Mouse (Mus musculus): Measurements from ENCODE around the gene Dph1. TPM values are rescaled to one million over a fixed set of nuclear protein-coding genes. Genes with fewer than 3 reads are reported as not detected.
A peak's percentile ranks its signal among the peaks of the same experiment; 100 is the strongest.

The Dph1 gene
- total RNA-seq (2021) = 22.3 and 28.5 TPM in 2 replicates
- long read RNA-seq, experiment 1, transcript Dph1-201 (13 exons, 2,139 nt) = major isoform, 25 of 36 reads
- long read RNA-seq, experiment 1, partial matches to known transcripts = 3 of 36 reads
- long read RNA-seq, experiment 1, other reads (novel, unspliced or antisense) = 8 of 36 reads
- long read RNA-seq, experiment 2, transcript Dph1-201 (13 exons, 2,139 nt) = major isoform, 9 of 13 reads
- long read RNA-seq, experiment 2, partial matches to known transcripts = 3 of 13 reads
- long read RNA-seq, experiment 2, other reads (novel, unspliced or antisense) = 1 of 13 reads

GRCm38 (mm10) chr11:75190905-75191441 is at the start of gene Dph1:
TSS of gene Dph1 (minus strand) at chr11:75191241.
- no peak for DNase-seq

GRCm38 (mm10) chr11:75240158-75240934 is 49.3 kb upstream of the Dph1 start:
- DNase-seq = no peak

GRCm38 (mm10) chr11:75234745-75235144 is 43.7 kb upstream of the Dph1 start:
- DNase-seq = no peak

GRCm38 (mm10) chr11:75232434-75232833 is 41.4 kb upstream of the Dph1 start:
- DNase-seq = peak; percentile 71

GRCm38 (mm10) chr11:75231756-75232155 is 40.7 kb upstream of the Dph1 start:
- peak; percentile 90 for DNase-seq

GRCm38 (mm10) chr11:75230272-75230760 is 39.3 kb upstream of the Dph1 start:
- no peak for DNase-seq

GRCm38 (mm10) chr11:75229289-75229688 is 38.2 kb upstream of the Dph1 start:
- no peak for DNase-seq

- DNase-seq = no peak
Measured at GRCm38 (mm10) chr11:75227632-75228031, 36.6 kb upstream of the Dph1 start.

- no peak for DNase-seq
Measured at GRCm38 (mm10) chr11:75224835-75225234, 33.8 kb upstream of the Dph1 start.

GRCm38 (mm10) chr11:75224062-75224461 is 33.0 kb upstream of the Dph1 start:
- no peak for DNase-seq

GRCm38 (mm10) chr11:75220517-75221145 is 29.6 kb upstream of the Dph1 start:
- DNase-seq = no peak

GRCm38 (mm10) chr11:75220115-75220514 is 29.1 kb upstream of the Dph1 start:
- peak; percentile 78 for DNase-seq

- DNase-seq = no peak
Measured at GRCm38 (mm10) chr11:75214081-75214950, 23.3 kb upstream of the Dph1 start.

- peak; percentile 74 for DNase-seq
Measured at GRCm38 (mm10) chr11:75213372-75214080, 22.5 kb upstream of the Dph1 start.

GRCm38 (mm10) chr11:75212876-75213275 is 21.8 kb upstream of the Dph1 start:
- peak; percentile 56 for DNase-seq

- peak; percentile 68 for DNase-seq
Measured at GRCm38 (mm10) chr11:75212031-75212667, 21.1 kb upstream of the Dph1 start.

- DNase-seq = no peak
Measured at GRCm38 (mm10) chr11:75210755-75211154, 19.7 kb upstream of the Dph1 start.

GRCm38 (mm10) chr11:75210093-75210492 is 19.1 kb upstream of the Dph1 start:
- no peak for DNase-seq

GRCm38 (mm10) chr11:75209363-75209762 is 18.3 kb upstream of the Dph1 start:
- DNase-seq = no peak

GRCm38 (mm10) chr11:75206347-75206746 is 15.3 kb upstream of the Dph1 start:
- no peak for DNase-seq
